Mouse (Mus musculus): ENCODE results near the gene BC051665. TPM values are rescaled to one million over a fixed set of nuclear protein-coding genes. Genes with fewer than 3 reads are reported as not detected.

BC051665 gene
- not detected in 2 replicates for polyA plus RNA-seq (2015; fragmentation: Nextera tagmentation; extraction: Ambion mirVana)

GRCm38 (mm10) chr13:60786264-60786663 lies at the start of gene BC051665:
Gene BC051665 (minus strand): TSS chr13:60786364.

GRCm38 (mm10) chr13:60802749-60803148 lies 16.6 kb upstream of the BC051665 start, which contains the start of gene Ctsll3:
Gene Ctsll3 (minus strand): TSS chr13:60802849.

Other genes with a start within 250 kb of the BC051665 start
- gene Dapk1, start 184.4 kb downstream of the BC051665 start, polyA plus RNA-seq (2015; fragmentation: Nextera tagmentation; extraction: Ambion mirVana): 11.0 and 15.7 TPM in 2 replicates
- gene Ctsll3, start 16.5 kb upstream of the BC051665 start, polyA plus RNA-seq (2015; fragmentation: Nextera tagmentation; extraction: Ambion mirVana): not detected in 2 replicates
- gene 4930486L24Rik, start 78.1 kb upstream of the BC051665 start, polyA plus RNA-seq (2015; fragmentation: Nextera tagmentation; extraction: Ambion mirVana): 18.6 and 26.2 TPM in 2 replicates
- 0.18 and 0.98 TPM in 2 replicates for gene Gm49392, start 110.5 kb upstream of the BC051665 start, polyA plus RNA-seq (2015; fragmentation: Nextera tagmentation; extraction: Ambion mirVana)
- gene Ctla2b, start 111.1 kb upstream of the BC051665 start, polyA plus RNA-seq (2015; fragmentation: Nextera tagmentation; extraction: Ambion mirVana): 7.7 and 9.6 TPM in 2 replicates
- gene Tpbpb, start 118.5 kb upstream of the BC051665 start, polyA plus RNA-seq (2015; fragmentation: Nextera tagmentation; extraction: Ambion mirVana): not detected in 2 replicates
- 1.2 and 4.2 TPM in 2 replicates for gene Gm49393, start 149.2 kb upstream of the BC051665 start, polyA plus RNA-seq (2015; fragmentation: Nextera tagmentation; extraction: Ambion mirVana)
- 4.2 and 7.7 TPM in 2 replicates for gene Gm49391, start 150.2 kb upstream of the BC051665 start, polyA plus RNA-seq (2015; fragmentation: Nextera tagmentation; extraction: Ambion mirVana)
- gene Ctla2a, start 150.3 kb upstream of the BC051665 start, polyA plus RNA-seq (2015; fragmentation: Nextera tagmentation; extraction: Ambion mirVana): 81.0 and 90.9 TPM in 2 replicates
- not detected in 2 replicates for gene Tpbpa, start 155.6 kb upstream of the BC051665 start, polyA plus RNA-seq (2015; fragmentation: Nextera tagmentation; extraction: Ambion mirVana)
- 0.17 and 0.19 TPM in 2 replicates for gene Ctsj, start 219.6 kb upstream of the BC051665 start, polyA plus RNA-seq (2015; fragmentation: Nextera tagmentation; extraction: Ambion mirVana)

Data from adrenal gland, postnatal 0 days (tissue).